Mouse (Mus musculus) heart, adult 2 months (tissue): ENCODE measurements around the gene Dbndd2.
A peak's percentile ranks its signal among the peaks of the same experiment; 100 is the strongest.

Source experiments
- CTCF ChIP-seq: fragments of 200-600 bp; IDR thresholded peaks from 2 replicates; pipeline ENCODE4 v1.8.1; 2022; ENCODE audit warnings: antibody characterized with exemption, mild to moderate bottlenecking, moderate library complexity
- EP300 ChIP-seq: fragments of 200-500 bp; IDR thresholded peaks from 2 replicates; pipeline ENCODE4 v1.6.1; 2011; ENCODE audit warnings: low read depth, low read length, control low read depth; ENCODE audit not compliant: insufficient read depth
- POLR2A ChIP-seq: fragments of 200-500 bp; IDR thresholded peaks from 2 replicates; pipeline ENCODE4 v1.6.1; 2011; ENCODE audit warnings: mild to moderate bottlenecking, low read depth, low read length, control low read depth; ENCODE audit not compliant: insufficient read depth

- TF ChIP-seq POLR2A = peak; percentile 71
- TF ChIP-seq EP300 = peak; percentile 85
- TF ChIP-seq CTCF = peak; percentile 93
These were observed 25.0 kb upstream of the Dbndd2 start, which contains the start of gene Gm20458 for GRCm38 (mm10) chr2:164460745-164461551.
